Mouse (Mus musculus) thymus, postnatal 4 days (tissue): ENCODE data around the gene Ghr.
A peak's percentile ranks its signal among the peaks of the same experiment; 100 is the strongest.

Source experiments
- DNase-seq: peaks from one replicate; pipeline ENCODE4 v3.0.0; 2021

Ghr gene

GRCm38 (mm10) chr15:3582807-3583636, at the start of gene Ghr:
Gene Ghr, minus strand, starts transcription at chr15:3583492.
- peak; percentile 71 for DNase-seq

GRCm38 (mm10) chr15:3622746-3623145, 39.5 kb upstream of the Ghr start:
- no peak for DNase-seq

DNA sequence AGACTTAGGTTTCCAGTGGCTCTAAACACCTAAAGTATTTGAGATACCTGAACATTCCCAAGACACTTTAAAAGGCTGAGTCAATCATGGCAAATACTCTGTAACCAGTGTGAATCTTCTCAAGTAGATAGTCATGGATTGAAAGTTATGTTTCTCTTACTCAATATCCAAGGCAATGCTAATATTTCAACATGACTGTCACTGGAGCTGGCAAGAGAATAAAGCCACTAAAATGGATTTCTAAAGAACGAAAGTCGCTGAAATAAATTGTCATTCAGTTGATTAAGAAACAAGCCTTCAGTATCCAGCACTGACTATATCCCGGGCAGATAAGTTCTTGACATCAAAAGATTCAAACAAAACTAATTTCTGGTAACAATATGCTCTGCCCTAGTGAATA, 37.1 kb upstream of the Ghr start:
- DNase-seq, result no peak

GRCm38 (mm10) chr15:3618311-3618710, 35.0 kb upstream of the Ghr start:
- DNase-seq, result no peak

- DNase-seq, result no peak
Observed at GRCm38 (mm10) chr15:3611961-3612360, 28.7 kb upstream of the Ghr start.

- no peak for DNase-seq
Observed at GRCm38 (mm10) chr15:3607951-3608350, 24.7 kb upstream of the Ghr start.

DNA sequence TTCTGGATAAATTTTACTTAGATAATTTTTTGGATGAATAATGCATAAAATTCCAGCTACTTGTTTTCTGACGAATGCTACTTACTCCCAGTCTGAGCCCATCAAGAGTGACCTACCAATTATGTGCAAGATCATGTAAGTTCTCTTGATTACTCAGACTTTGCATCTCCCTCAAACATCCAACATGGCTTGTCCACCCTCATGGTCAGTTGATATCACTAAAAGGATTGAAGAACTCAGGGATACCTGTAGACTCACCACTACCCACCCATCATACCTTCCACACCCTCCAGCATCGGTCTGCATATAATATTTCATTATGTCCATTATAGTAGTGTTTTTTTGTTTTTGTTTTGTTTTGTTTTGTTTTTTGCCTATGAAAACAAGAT, 18.8 kb upstream of the Ghr start:
- no peak for DNase-seq

- DNase-seq, result no peak
Observed at GRCm38 (mm10) chr15:3601422-3602097, 18.3 kb upstream of the Ghr start.

DNA sequence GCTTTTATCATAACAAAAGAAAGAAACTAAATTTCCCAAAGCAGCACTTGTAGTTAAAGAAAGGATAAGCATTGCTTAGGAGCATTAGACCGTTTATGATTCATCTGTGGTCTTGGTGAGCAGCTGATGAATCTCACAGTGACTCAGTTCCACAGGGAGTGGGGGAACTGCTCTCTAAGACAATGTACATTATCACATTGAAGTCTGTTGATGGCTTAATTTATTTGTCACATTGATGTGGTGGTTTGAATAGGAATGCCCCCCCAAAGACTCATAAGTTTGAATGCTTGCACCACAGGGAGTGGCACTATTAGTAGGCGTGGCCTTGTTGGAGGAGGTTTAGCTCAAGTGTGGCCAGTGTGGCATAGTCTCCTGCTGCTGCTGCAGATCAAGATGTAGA, 4.6 kb upstream of the Ghr start:
- DNase-seq, result no peak

DNA sequence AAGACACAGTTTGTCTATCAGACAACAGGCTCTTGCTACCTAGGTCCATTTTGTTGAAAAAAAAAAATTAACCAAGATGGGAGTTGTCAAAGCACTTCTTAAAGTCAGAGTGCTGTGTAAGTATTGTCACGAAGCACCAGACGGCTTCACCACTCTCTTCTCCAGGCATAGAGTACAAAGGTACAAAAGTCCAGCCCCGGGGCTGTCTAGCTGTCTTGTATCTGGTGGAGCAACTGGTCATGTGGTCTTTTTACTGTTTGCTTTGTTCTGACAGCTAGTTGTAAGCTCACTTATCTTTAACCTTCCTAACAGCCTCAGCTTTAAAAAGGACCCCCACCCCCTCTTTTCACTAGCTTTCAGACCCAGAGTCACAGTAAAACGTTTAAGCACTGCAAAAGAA, 1.1 kb upstream of the Ghr start:
- DNase-seq, result no peak

DNA sequence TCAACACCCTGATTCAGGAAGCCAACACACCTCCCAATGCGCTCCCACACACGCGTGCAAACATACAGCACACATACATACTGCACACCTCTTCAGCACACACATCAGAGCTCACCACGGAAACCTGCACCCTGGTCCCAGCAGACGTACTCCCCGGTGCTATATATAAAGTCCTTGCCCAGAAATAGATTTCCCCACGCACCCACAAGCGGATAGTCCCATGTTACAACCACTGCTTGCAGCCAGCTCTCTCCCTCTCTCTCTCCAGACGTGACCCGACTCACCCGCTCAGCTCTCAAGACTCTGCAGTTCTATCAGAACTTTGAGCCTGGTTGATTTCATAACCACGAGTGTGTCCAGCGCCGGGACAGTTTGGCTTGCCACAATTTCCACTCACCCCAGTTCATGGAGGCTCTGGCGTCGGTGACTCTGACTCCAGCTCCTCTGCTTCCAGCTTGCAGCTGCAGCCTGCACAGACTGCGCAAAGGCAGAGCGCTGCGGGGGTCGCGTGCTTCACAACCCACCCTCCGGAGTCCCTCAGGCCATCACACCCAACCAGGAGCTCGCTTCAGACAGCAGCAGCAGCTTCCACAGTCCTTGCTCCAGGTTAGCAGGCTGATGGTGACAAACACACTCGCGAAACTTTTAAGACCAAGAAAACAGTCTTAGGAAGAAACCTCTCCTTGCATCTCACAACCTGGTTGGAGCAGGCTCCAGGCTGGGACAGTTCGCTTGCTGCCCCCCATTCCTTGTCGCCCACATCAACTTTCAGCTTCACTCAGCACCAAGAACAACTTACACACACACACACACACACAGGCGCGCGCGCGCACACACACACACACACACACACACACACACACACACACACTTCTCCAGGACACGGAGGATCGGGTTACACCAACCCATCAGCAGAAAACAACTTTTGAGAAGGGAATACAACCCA, 1.2 kb downstream of the Ghr start:
- peak; percentile 12 for DNase-seq

DNA sequence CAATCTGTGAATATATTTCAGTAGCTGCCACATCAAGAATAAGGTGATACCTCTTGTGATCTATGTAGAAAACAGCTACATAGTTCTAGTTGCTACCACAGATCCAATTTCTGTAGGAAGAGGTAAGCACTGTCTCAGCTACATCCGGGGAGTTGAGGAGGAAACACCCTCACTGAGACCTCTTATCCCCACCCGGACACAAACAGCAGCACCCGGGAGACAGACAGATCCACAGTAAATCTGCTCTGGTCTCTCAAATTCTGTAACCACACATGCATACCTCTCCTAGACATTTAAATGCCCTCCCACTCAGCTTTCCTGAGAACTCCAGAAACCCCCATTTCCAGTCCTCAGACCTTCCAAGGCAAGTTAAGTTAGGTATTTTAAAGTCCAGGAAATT, 2.0 kb downstream of the Ghr start:
- DNase-seq, result no peak

- DNase-seq, result no peak
Observed at GRCm38 (mm10) chr15:3580216-3580615, 3.1 kb downstream of the Ghr start.

DNA sequence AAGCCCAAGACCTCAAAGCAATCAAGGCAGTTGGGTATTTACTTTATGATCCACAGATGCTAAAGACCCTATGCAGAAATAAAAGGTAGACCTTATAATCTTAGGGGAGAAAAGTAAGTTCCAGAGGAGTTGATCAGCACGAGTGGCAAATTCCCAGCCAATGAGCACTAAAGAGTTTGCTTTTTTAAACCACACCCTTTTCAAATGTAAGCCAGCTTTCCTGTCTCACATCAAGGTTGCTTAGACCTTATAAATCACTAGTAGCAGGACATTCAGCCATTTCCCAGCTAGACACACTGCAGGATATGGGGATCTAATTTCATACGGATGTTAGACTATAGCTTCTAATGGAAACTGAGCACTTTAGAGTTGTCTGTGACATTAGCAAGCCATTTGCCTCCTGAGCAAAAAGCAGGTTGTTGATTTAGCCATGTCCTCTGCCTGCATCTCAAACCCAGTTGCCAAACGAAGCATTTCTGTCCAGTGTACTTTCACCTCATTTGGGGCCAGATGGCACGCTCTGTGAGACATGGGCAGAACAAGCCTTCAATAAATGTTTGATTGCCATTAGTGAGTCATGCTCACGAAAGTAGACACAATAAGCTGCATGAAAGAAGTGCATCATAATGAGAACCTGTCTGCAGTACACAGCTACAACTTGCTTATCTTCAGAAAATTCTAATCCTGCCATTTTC, 4.9 kb downstream of the Ghr start:
- DNase-seq, result no peak

- no peak for DNase-seq
Observed at GRCm38 (mm10) chr15:3569178-3569903, 14.0 kb downstream of the Ghr start.

- DNase-seq, result no peak
Observed at GRCm38 (mm10) chr15:3564570-3564969, 18.7 kb downstream of the Ghr start.

DNA sequence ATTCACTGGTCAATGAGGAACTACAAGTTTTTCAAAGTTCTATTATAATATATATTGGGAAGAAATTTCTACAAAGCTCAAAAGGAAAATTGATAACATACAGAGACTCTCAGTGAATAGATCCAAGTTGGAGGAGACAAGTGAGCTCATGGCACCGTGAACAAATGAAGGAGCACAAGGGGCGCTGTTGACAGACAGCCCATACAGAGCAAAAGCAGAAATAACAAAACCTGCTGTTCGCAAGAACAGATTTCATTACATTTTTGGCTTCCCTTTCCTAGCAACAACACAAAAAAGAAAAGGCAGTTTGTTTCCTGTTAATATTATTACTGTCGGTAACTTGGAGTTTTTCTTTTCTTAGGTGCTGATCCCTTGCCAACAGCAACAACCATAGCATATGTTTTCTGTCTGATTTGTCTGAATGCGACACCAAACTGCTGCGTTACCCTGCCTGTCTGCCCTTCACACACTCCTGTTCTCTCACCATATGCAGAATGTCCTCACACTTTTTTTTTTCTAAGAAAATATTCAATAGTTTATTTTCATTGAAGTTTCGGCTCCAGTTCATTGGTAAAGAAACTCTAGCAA, 19.3 kb downstream of the Ghr start:
- DNase-seq, result no peak

GRCm38 (mm10) chr15:3563473-3563872, 19.8 kb downstream of the Ghr start:
- no peak for DNase-seq

- DNase-seq, result no peak
Observed at GRCm38 (mm10) chr15:3558524-3558923, 24.8 kb downstream of the Ghr start.

DNA sequence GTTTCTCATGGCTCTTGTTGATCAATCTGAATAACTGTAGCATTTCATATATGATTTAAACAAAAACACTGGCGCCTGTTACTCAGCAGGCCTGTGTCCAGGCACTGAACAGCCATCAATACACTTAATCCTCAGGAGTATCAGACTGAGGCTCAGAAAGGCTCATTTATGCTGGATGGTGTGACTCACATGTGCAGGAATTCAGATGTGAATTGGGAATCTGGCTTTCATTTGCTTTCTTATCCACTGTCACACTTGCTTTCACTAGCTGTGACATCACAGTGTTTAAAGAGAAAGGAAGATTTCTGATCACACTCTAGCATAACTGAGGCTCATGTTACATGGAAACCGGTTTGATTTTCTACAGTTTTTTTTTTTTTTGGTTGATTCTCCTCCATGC, 39.0 kb downstream of the Ghr start:
- DNase-seq, result no peak

GRCm38 (mm10) chr15:3536309-3536900, 46.9 kb downstream of the Ghr start:
- DNase-seq, result no peak
